Mouse (Mus musculus) kidney, adult 2 months (tissue): ENCODE data around the gene Zdhhc16. TPM values are rescaled to one million over a fixed set of nuclear protein-coding genes. Genes with fewer than 3 reads are reported as not detected.

Experiments used
- DNase-seq: peaks from one replicate; pipeline ENCODE4 v3.0.0; 2021
- H3K27ac ChIP-seq: fragments of 200-500 bp; 2 replicates; pipeline ENCODE4 v1.5.1; 2012; ENCODE audit warnings: low read depth, low read length, control low read depth, inconsistent platforms; ENCODE audit not compliant: insufficient read depth
- H3K27me3 ChIP-seq: fragments of 200-500 bp; replicated peaks from 2 replicates; pipeline ENCODE4 v1.6.1; 2012; ENCODE audit warnings: mild to moderate bottlenecking, moderate library complexity, low read length, inconsistent platforms; ENCODE audit not compliant: control insufficient read depth, insufficient read depth
- H3K36me3 ChIP-seq: fragments of 200-500 bp; 2 replicates; pipeline ENCODE4 v1.6.1; 2012; ENCODE audit warnings: mild to moderate bottlenecking, moderate library complexity, low read length, inconsistent platforms; ENCODE audit not compliant: control insufficient read depth, insufficient read depth
- H3K4me1 ChIP-seq: fragments of 200-500 bp; 2 replicates; pipeline ENCODE4 v1.6.1; 2011; ENCODE audit warnings: low read length; ENCODE audit not compliant: control insufficient read depth, insufficient read depth
- H3K4me3 ChIP-seq: fragments of 200-500 bp; 2 replicates; pipeline ENCODE4 v1.5.1; 2011; ENCODE audit warnings: mild to moderate bottlenecking, low read depth, low read length, control low read depth; ENCODE audit not compliant: insufficient read depth
- CTCF ChIP-seq: fragments of 200-500 bp; conservative IDR thresholded peaks from 2 replicates; pipeline ENCODE4 v1.5.1; 2011; ENCODE audit warnings: low read depth, mild to moderate bottlenecking, control low read depth, low read length, moderate library complexity, mixed read lengths; ENCODE audit not compliant: insufficient read depth, insufficient read length
- POLR2A ChIP-seq: fragments of 200-500 bp; IDR thresholded peaks from one replicate; pipeline ENCODE4 v1.6.1; 2011; ENCODE audit warnings: low read depth, low read length, control low read depth
- WGBS: fragments of 180-500 bp; shearing (Covaris S2); methylation state at CpG from one replicate; pipeline ENCODE4 v1.1.7; 2018; 5-methylcytosine and 5-hydroxymethylcytosine counted together
- polyA plus RNA-seq: library from polyadenylated mRNA; depleted of rRNA; stranded (reverse); fragments of >200 nt; gene quantifications from 2 replicates; pipeline ENCODE4 v1.2.3, GENCODE M21; 2012

The Zdhhc16 gene
- polyA plus RNA-seq, 1 experiment: 74.2 TPM

- WGBS: 1% methylated on average over 68 of the region's 68 CpGs
- TF ChIP-seq POLR2A (peak; percentile 85), CTCF (0 out of 2 replicates have a peak, but pooled peaks have one; percentile 15)
- peak; percentile 100 for DNase-seq
These were observed 47.7 kb downstream of the Zdhhc16 start, which contains the start of gene Mms19 for GRCm38 (mm10) chr19:41980819-41981594. Gene Mms19 (minus strand): TSS chr19:41981157.

GRCm38 (mm10) chr19:41981595-41981927, 48.3 kb downstream of the Zdhhc16 start, which contains the start of gene Ubtd1:
Gene Ubtd1 (plus strand): TSS chr19:41981763.
- under 1% methylated on average over 32 of the region's 33 CpGs for WGBS
- no peak for DNase-seq
- peaks cover 7% of the 10 kb centered on the region; the same call in 1 of the 2 replicates for H3K4me1 ChIP-seq
- peak within 1 kb of the TSS; percentile 89 for H3K27ac ChIP-seq
- TF ChIP-seq CTCF: no peak
- no peak for TF ChIP-seq POLR2A
- H3K36me3 ChIP-seq: no peaks in the 10 kb centered on the region
- no peaks in the 10 kb centered on the region for H3K27me3 ChIP-seq
- H3K4me3 ChIP-seq: peak within 1 kb of the TSS; percentile 89

More at GRCm38 (mm10) chr19:41980819-41981594, 47.7 kb downstream of the Zdhhc16 start, which contains the start of gene Mms19:
- H3K4me1 ChIP-seq: peaks cover 7% of the 10 kb centered on the region; the same call in 1 of the 2 replicates
- H3K27me3 ChIP-seq: no peaks in the 10 kb centered on the region
- peak within 1 kb of the TSS; percentile 89 for H3K4me3 ChIP-seq
- no peaks in the 10 kb centered on the region for H3K36me3 ChIP-seq
- H3K27ac ChIP-seq: peak within 1 kb of the TSS; percentile 89

- WGBS: under 1% methylated on average over 74 of the region's 74 CpGs
- no peaks in the 10 kb centered on the region for H3K36me3 ChIP-seq
- peak overlapping the region; percentile 81 for H3K4me3 ChIP-seq
- H3K27ac ChIP-seq: peak overlapping the region; percentile 89
- H3K27me3 ChIP-seq: no peaks in the 10 kb centered on the region
- H3K4me1 ChIP-seq: peaks cover 7% of the 10 kb centered on the region; the same call in 1 of the 2 replicates
- peak; percentile 50 for DNase-seq
- no peak for TF ChIP-seq CTCF
- no peak for TF ChIP-seq POLR2A
These were observed 48.9 kb downstream of the Zdhhc16 start for GRCm38 (mm10) chr19:41981931-41982790.

GRCm38 (mm10) chr19:41982791-41983150, 49.5 kb downstream of the Zdhhc16 start:
- WGBS: 10% methylated on average over 4 of the region's 4 CpGs
- DNase-seq: no peak
- no peak for TF ChIP-seq CTCF
- no peak for TF ChIP-seq POLR2A
- Histone ChIP-seq H3K4me3 (peak overlapping the region; percentile 81), H3K27ac (no peak overlapping the region), H3K36me3 (no peaks in the 10 kb centered on the region), H3K4me1 (peaks cover 7% of the 10 kb centered on the region; the same call in 1 of the 2 replicates), H3K27me3 (no peaks in the 10 kb centered on the region)

GRCm38 (mm10) chr19:41985994-41986393, 52.7 kb downstream of the Zdhhc16 start:
- H3K27ac ChIP-seq: no peak overlapping the region
- TF ChIP-seq POLR2A (no peak), CTCF (no peak)

GRCm38 (mm10) chr19:41987206-41987605, 53.9 kb downstream of the Zdhhc16 start:
- H3K27ac ChIP-seq: no peak overlapping the region

More at GRCm38 (mm10) chr19:41985994-41986393, 52.7 kb downstream of the Zdhhc16 start:
- H3K4me3 ChIP-seq: no peak overlapping the region
- 83% methylated on average over 5 of the region's 5 CpGs for WGBS
- no peaks in the 10 kb centered on the region for H3K36me3 ChIP-seq
- no peaks in the 10 kb centered on the region for H3K27me3 ChIP-seq
- DNase-seq: no peak
- peaks cover 10% of the 10 kb centered on the region; the same call in 1 of the 2 replicates for H3K4me1 ChIP-seq

GRCm38 (mm10) chr19:41989810-41990209, 56.5 kb downstream of the Zdhhc16 start:
- Histone ChIP-seq H3K4me1 (peaks cover 23% of the 10 kb centered on the region), H3K36me3 (no peaks in the 10 kb centered on the region), H3K27me3 (no peaks in the 10 kb centered on the region), H3K4me3 (no peak overlapping the region), H3K27ac (no peak overlapping the region)
- DNase-seq: no peak
- no peak for TF ChIP-seq POLR2A
- TF ChIP-seq CTCF: no peak
- 74% methylated on average over 6 of the region's 6 CpGs for WGBS

More at GRCm38 (mm10) chr19:41987206-41987605, 53.9 kb downstream of the Zdhhc16 start:
- 61% methylated on average over 4 of the region's 4 CpGs for WGBS
- Histone ChIP-seq H3K4me1 (peaks cover 17% of the 10 kb centered on the region), H3K27me3 (no peaks in the 10 kb centered on the region), H3K4me3 (no peak overlapping the region), H3K36me3 (no peaks in the 10 kb centered on the region)
- no peak for TF ChIP-seq POLR2A
- TF ChIP-seq CTCF: no peak
- DNase-seq: no peak
